Mouse (Mus musculus) layer of hippocampus, postnatal 10 days (tissue): ENCODE measurements around the gene Degs1. TPM values are rescaled to one million over a fixed set of nuclear protein-coding genes. Genes with fewer than 3 reads are reported as not detected.
"Not testable (repeated sequence)": the region's sequence is repeated elsewhere in the genome, so short reads cannot be mapped to it uniquely, and the experiment has no call there.

Source experiments
- DNase-seq, 2 experiments: peaks; one replicate each; pipeline ENCODE4 v3.0.0; 2021; ENCODE audit warnings: low spot score in 2 of 2
- long read RNA-seq: library from polyadenylated mRNA; stranded (forward); transcript quantifications from one replicate; pipeline ENCODE4 v2.0.0, GENCODE M21; 2023
- total RNA-seq, 2 experiments: library from RNA; stranded (reverse); gene quantifications; 2 replicates each; pipeline ENCODE4 v1.2.3; 2021

The Degs1 gene
- total RNA-seq = 10 to 100 TPM; 65.5 to 75.3 TPM
- long read RNA-seq, transcript Degs1-201 (3 exons, 2,048 nt) = major isoform, 132 of 161 reads
- long read RNA-seq, partial matches to known transcripts = 4 of 161 reads
- long read RNA-seq, other reads (novel, unspliced or antisense) = 25 of 161 reads

GRCm38 (mm10) chr1:182282091-182283075, at the start of gene Degs1:
TSS of gene Degs1 (minus strand) at chr1:182282804.
- DNase-seq = peak; percentile 94 to 96

GRCm38 (mm10) chr1:182325919-182326318, 43.3 kb upstream of the Degs1 start:
- no peak for DNase-seq

- no peak for DNase-seq
Observed at GRCm38 (mm10) chr1:182324552-182324951, 41.9 kb upstream of the Degs1 start.

- DNase-seq = no peak
Observed at GRCm38 (mm10) chr1:182323139-182323538, 40.5 kb upstream of the Degs1 start.

- DNase-seq = no peak
Observed at GRCm38 (mm10) chr1:182314201-182314600, 31.6 kb upstream of the Degs1 start.

GRCm38 (mm10) chr1:182313181-182313580, 30.6 kb upstream of the Degs1 start:
- no peak for DNase-seq

- DNase-seq = no peak
Observed at GRCm38 (mm10) chr1:182311376-182311775, 28.8 kb upstream of the Degs1 start.

GRCm38 (mm10) chr1:182310316-182310715, 27.7 kb upstream of the Degs1 start:
- DNase-seq = no peak

- DNase-seq = no peak
Observed at GRCm38 (mm10) chr1:182309403-182309802, 26.8 kb upstream of the Degs1 start.

- no peak for DNase-seq
Observed at GRCm38 (mm10) chr1:182302916-182303315, 20.3 kb upstream of the Degs1 start.

- DNase-seq = no peak
Observed at GRCm38 (mm10) chr1:182302176-182302870, 19.7 kb upstream of the Degs1 start.

- DNase-seq = no peak
Observed at GRCm38 (mm10) chr1:182297821-182298220, 15.2 kb upstream of the Degs1 start.

- DNase-seq = no peak
Observed at GRCm38 (mm10) chr1:182297246-182297645, 14.6 kb upstream of the Degs1 start.

GRCm38 (mm10) chr1:182296816-182297215, 14.2 kb upstream of the Degs1 start:
- DNase-seq = no peak

- no peak for DNase-seq
Observed at GRCm38 (mm10) chr1:182296141-182296540, 13.5 kb upstream of the Degs1 start.

GRCm38 (mm10) chr1:182292291-182292690, 9.7 kb upstream of the Degs1 start:
- DNase-seq = no peak

- not testable (repeated sequence) for DNase-seq
Observed at GRCm38 (mm10) chr1:182290741-182291140, 8.1 kb upstream of the Degs1 start.

- no peak for DNase-seq
Observed at GRCm38 (mm10) chr1:182289781-182290180, 7.2 kb upstream of the Degs1 start.

- DNase-seq = no peak
Observed at GRCm38 (mm10) chr1:182288601-182289000, 6.0 kb upstream of the Degs1 start.

GRCm38 (mm10) chr1:182287781-182288180, 5.2 kb upstream of the Degs1 start:
- no peak for DNase-seq

- no peak for DNase-seq
Observed at GRCm38 (mm10) chr1:182284795-182285194, 2.2 kb upstream of the Degs1 start.

GRCm38 (mm10) chr1:182283231-182283630, 627 bp upstream of the Degs1 start:
- no peak for DNase-seq
